Mouse (Mus musculus): ENCODE data around the gene Grin2b. TPM values are rescaled to one million over a fixed set of nuclear protein-coding genes. Genes with fewer than 3 reads are reported as not detected.

The Grin2b gene
- total and polyA plus RNA-seq, 2 experiments = 0.01 to 0.09 TPM

- Histone ChIP-seq H3K36me3 (ENCODE audit: control insufficient read depth, insufficient read depth, low read length) (no peaks in the 10 kb centered on the region), H3K79me2 (ENCODE audit: control insufficient read depth, insufficient read depth, low read length) (no peaks in the 10 kb centered on the region), H3K4me1 (ENCODE audit: control insufficient read depth, insufficient read depth, low read length) (no peaks in the 10 kb centered on the region), H3K4me3 (ENCODE audit: insufficient read depth, low read depth, low read length) (no peak overlapping the region), H3K27me3 (ENCODE audit: control insufficient read depth, insufficient read depth, low read length) (no peaks in the 10 kb centered on the region; the same call in 1 of the 2 replicates), H3K9ac (ENCODE audit: low read depth, low read length) (no peak overlapping the region), H3K27ac (replicated peaks; ENCODE audit: insufficient read depth, low read depth, low read length) (no peak overlapping the region)
- WGBS = 69% methylated on average over 4 of the region's 4 CpGs
- DNase-seq (ENCODE audit: extremely low read depth, low read depth, low spot score) = no peak
- TF ChIP-seq POLR2A (IDR thresholded peaks at IDR 0.05; ENCODE audit: extremely low read depth, insufficient read depth, low read length) = no peak
- no peak for TF ChIP-seq CTCF (IDR thresholded peaks at IDR 0.05; ENCODE audit: low read depth, low read length)
These were observed 143.9 kb downstream of the Grin2b start for GRCm38 (mm10) chr6:136029235-136029939.

GRCm38 (mm10) chr6:136026936-136027335, 146.4 kb downstream of the Grin2b start:
- H3K27ac ChIP-seq (replicated peaks; ENCODE audit: insufficient read depth, low read depth, low read length) = no peak overlapping the region
- no peaks in the 10 kb centered on the region; the same call in 1 of the 2 replicates for H3K27me3 ChIP-seq (ENCODE audit: control insufficient read depth, insufficient read depth, low read length)
- no peaks in the 10 kb centered on the region for H3K4me1 ChIP-seq (ENCODE audit: control insufficient read depth, insufficient read depth, low read length)
- no peak overlapping the region for H3K4me3 ChIP-seq (ENCODE audit: insufficient read depth, low read depth, low read length)
- no peak overlapping the region for H3K9ac ChIP-seq (ENCODE audit: low read depth, low read length)
- no peaks in the 10 kb centered on the region for H3K36me3 ChIP-seq (ENCODE audit: control insufficient read depth, insufficient read depth, low read length)
- no peaks in the 10 kb centered on the region for H3K79me2 ChIP-seq (ENCODE audit: control insufficient read depth, insufficient read depth, low read length)
- no peak for TF ChIP-seq CTCF (IDR thresholded peaks at IDR 0.05; ENCODE audit: low read depth, low read length)
- TF ChIP-seq POLR2A (IDR thresholded peaks at IDR 0.05; ENCODE audit: extremely low read depth, insufficient read depth, low read length) = no peak
- WGBS = 91% methylated on average over 6 of the region's 6 CpGs
- no peak for DNase-seq (ENCODE audit: extremely low read depth, low read depth, low spot score)

GRCm38 (mm10) chr6:136025801-136026200, 147.5 kb downstream of the Grin2b start:
- Histone ChIP-seq H3K9ac (ENCODE audit: low read depth, low read length) (no peak overlapping the region), H3K4me3 (ENCODE audit: insufficient read depth, low read depth, low read length) (no peak overlapping the region), H3K79me2 (ENCODE audit: control insufficient read depth, insufficient read depth, low read length) (no peaks in the 10 kb centered on the region), H3K27me3 (ENCODE audit: control insufficient read depth, insufficient read depth, low read length) (no peaks in the 10 kb centered on the region; the same call in 1 of the 2 replicates), H3K4me1 (ENCODE audit: control insufficient read depth, insufficient read depth, low read length) (no peaks in the 10 kb centered on the region), H3K36me3 (ENCODE audit: control insufficient read depth, insufficient read depth, low read length) (no peaks in the 10 kb centered on the region), H3K27ac (replicated peaks; ENCODE audit: insufficient read depth, low read depth, low read length) (no peak overlapping the region)
- no peak for DNase-seq (ENCODE audit: extremely low read depth, low read depth, low spot score)
- 80% methylated on average over 4 of the region's 4 CpGs for WGBS
- TF ChIP-seq POLR2A (IDR thresholded peaks at IDR 0.05; ENCODE audit: extremely low read depth, insufficient read depth, low read length) (no peak), CTCF (IDR thresholded peaks at IDR 0.05; ENCODE audit: low read depth, low read length) (no peak)

GRCm38 (mm10) chr6:136020460-136020859, 152.9 kb downstream of the Grin2b start:
- Histone ChIP-seq H3K36me3 (ENCODE audit: control insufficient read depth, insufficient read depth, low read length) (no peaks in the 10 kb centered on the region), H3K27ac (replicated peaks; ENCODE audit: insufficient read depth, low read depth, low read length) (no peak overlapping the region), H3K9ac (ENCODE audit: low read depth, low read length) (no peak overlapping the region), H3K27me3 (ENCODE audit: control insufficient read depth, insufficient read depth, low read length) (no peaks in the 10 kb centered on the region), H3K4me1 (ENCODE audit: control insufficient read depth, insufficient read depth, low read length) (no peaks in the 10 kb centered on the region), H3K79me2 (ENCODE audit: control insufficient read depth, insufficient read depth, low read length) (no peaks in the 10 kb centered on the region), H3K4me3 (ENCODE audit: insufficient read depth, low read depth, low read length) (no peak overlapping the region)
- DNase-seq (ENCODE audit: extremely low read depth, low read depth, low spot score) = no peak
- WGBS = 71% methylated on average over 3 of the region's 3 CpGs
- TF ChIP-seq POLR2A (IDR thresholded peaks at IDR 0.05; ENCODE audit: extremely low read depth, insufficient read depth, low read length) = no peak
- no peak for TF ChIP-seq CTCF (IDR thresholded peaks at IDR 0.05; ENCODE audit: low read depth, low read length)

GRCm38 (mm10) chr6:136018962-136019361, 154.3 kb downstream of the Grin2b start:
- no peaks in the 10 kb centered on the region for H3K79me2 ChIP-seq (ENCODE audit: control insufficient read depth, insufficient read depth, low read length)
- no peak overlapping the region for H3K9ac ChIP-seq (ENCODE audit: low read depth, low read length)
- no peaks in the 10 kb centered on the region for H3K36me3 ChIP-seq (ENCODE audit: control insufficient read depth, insufficient read depth, low read length)
- DNase-seq (ENCODE audit: extremely low read depth, low read depth, low spot score) = no peak
- no peak overlapping the region for H3K4me3 ChIP-seq (ENCODE audit: insufficient read depth, low read depth, low read length)
- no peak for TF ChIP-seq POLR2A (IDR thresholded peaks at IDR 0.05; ENCODE audit: extremely low read depth, insufficient read depth, low read length)
- no peak for TF ChIP-seq CTCF (IDR thresholded peaks at IDR 0.05; ENCODE audit: low read depth, low read length)
- no peak overlapping the region for H3K27ac ChIP-seq (replicated peaks; ENCODE audit: insufficient read depth, low read depth, low read length)
- 94% methylated on average over 1 of the region's 1 CpGs for WGBS
- H3K4me1 ChIP-seq (ENCODE audit: control insufficient read depth, insufficient read depth, low read length) = no peaks in the 10 kb centered on the region
- H3K27me3 ChIP-seq (ENCODE audit: control insufficient read depth, insufficient read depth, low read length) = no peaks in the 10 kb centered on the region
